Comparison of ENCODE assay signal across 19 mouse cellular contexts in genomic region chr6:135552396-135552795, GRCm38 (mm10).
DNase-seq lines count a peak whose midpoint lies in the region; TF ChIP-seq lines count a peak whose summit lies in the region.
"Had no signal": no experiment of that assay in that cellular context is flagged by ENCODE, and none has a peak within 500 bp of the region (broad histone marks: within the 10 kb centered on the region; RNA-seq: fewer than 3 reads in every experiment).

No protein-coding gene starts in this region.

- peak overlapping the region; percentile 6; the same call in 1 of the 2 replicates for H3K27ac ChIP-seq in layer of hippocampus, adult 2 months
- no peak overlapping the region for H3K27ac ChIP-seq in liver, adult 2 months (replicated peaks; ENCODE audit: insufficient read depth, low read depth, low read length)

- H3K4me3 ChIP-seq in layer of hippocampus, adult 2 months: no peak overlapping the region
- H3K4me3 ChIP-seq in liver, adult 2 months (ENCODE audit: insufficient read depth, low read depth, low read length): no peak overlapping the region

- no peak overlapping the region for H3K9ac ChIP-seq in liver, adult 2 months (ENCODE audit: low read depth, low read length)

- no peak for DNase-seq in layer of hippocampus, adult 2 months (ENCODE audit: low spot score in 2 of 2)
- no peak for DNase-seq in layer of hippocampus, adult 11-12 months (ENCODE audit: low spot score)
- DNase-seq in liver, adult 2 months (ENCODE audit: extremely low read depth, low read depth, low spot score): peak; percentile 47
- DNase-seq in liver: no peak
- DNase-seq in fat pad, adult 2 months (ENCODE audit: extremely low read depth, low read depth, low spot score): peak; percentile 92
- DNase-seq in gonadal fat pad, adult 2 months (ENCODE audit: low read depth): peak; percentile 99
- no peak for DNase-seq in urinary bladder, postnatal 25 days (ENCODE audit: low spot score)
- DNase-seq in gastrocnemius, postnatal 25 days: no peak
- DNase-seq: adrenal gland, adult 2 months; adrenal gland, adult 8-10 months; adrenal gland, postnatal 10 days; adrenal gland, postnatal 14 days; adrenal gland, postnatal 25 days; adrenal gland, postnatal 36 days; B cell, adult 2 months; cerebellum, adult 11 months; cerebellum, adult 11-12 months had no signal

- H3K36me3 ChIP-seq in liver, adult 2 months (ENCODE audit: control insufficient read depth, insufficient read depth, low read length): no peaks in the 10 kb centered on the region
- H3K36me3 ChIP-seq: G1E had no signal

- H3K4me1 ChIP-seq in liver, adult 2 months (ENCODE audit: control insufficient read depth, insufficient read depth, low read length): no peaks in the 10 kb centered on the region

- H3K27me3 ChIP-seq in liver, adult 2 months (ENCODE audit: control insufficient read depth, insufficient read depth, low read length): no peaks in the 10 kb centered on the region
- H3K27me3 ChIP-seq: Patski had no signal

- no peak for TF ChIP-seq POLR2A in liver, adult 2 months (IDR thresholded peaks at IDR 0.05; ENCODE audit: extremely low read depth, insufficient read depth, low read length)

- WGBS in liver, adult 2 months: 29% methylated on average over 3 of the region's 3 CpGs

- TF ChIP-seq CTCF in layer of hippocampus, adult 2 months (conservative IDR thresholded peaks at IDR 0.05): no peak
- TF ChIP-seq CTCF in liver, adult 2 months (IDR thresholded peaks at IDR 0.05; ENCODE audit: low read depth, low read length): no peak

- H3K79me2 ChIP-seq in liver, adult 2 months (ENCODE audit: control insufficient read depth, insufficient read depth, low read length): no peaks in the 10 kb centered on the region

Comparison
In these comparisons a context has a peak if more than half of its experiments do, and no peak if none do; other contexts are left out.
1. DNase-seq: peak in liver, adult 2 months (single experiment), fat pad, adult 2 months (single experiment) and gonadal fat pad, adult 2 months (single experiment); none in layer of hippocampus, adult 2 months (0 of 2), layer of hippocampus, adult 11-12 months (single experiment), liver (single experiment), urinary bladder, postnatal 25 days (single experiment) and gastrocnemius, postnatal 25 days (single experiment).